Mouse (Mus musculus): ENCODE measurements around the gene Wdr95.
"Not testable (repeated sequence)": the region's sequence is repeated elsewhere in the genome, so short reads cannot be mapped to it uniquely, and the experiment has no call there.

Wdr95 gene

GRCm38 (mm10) chr5:149517116-149517515 lies 11.4 kb upstream of the Wdr95 start:
- no peak for DNase-seq

GRCm38 (mm10) chr5:149520806-149521205 lies 7.7 kb upstream of the Wdr95 start:
- no peak for DNase-seq

GRCm38 (mm10) chr5:149523856-149524241 lies 4.6 kb upstream of the Wdr95 start:
- DNase-seq, result no peak

- DNase-seq, result peak; percentile 92
These were observed 4.1 kb upstream of the Wdr95 start for GRCm38 (mm10) chr5:149524242-149524858.

- DNase-seq, result no peak
These were observed 3.3 kb upstream of the Wdr95 start for GRCm38 (mm10) chr5:149525055-149525785.

- DNase-seq, result peak; percentile 46
These were observed 2.0 kb upstream of the Wdr95 start for GRCm38 (mm10) chr5:149526467-149526951.

- DNase-seq, result not testable (repeated sequence)
These were observed 1.2 kb upstream of the Wdr95 start for GRCm38 (mm10) chr5:149527292-149527691.

- no peak for DNase-seq
These were observed 5.4 kb downstream of the Wdr95 start for GRCm38 (mm10) chr5:149533847-149534246.

- DNase-seq, result no peak
These were observed 7.5 kb downstream of the Wdr95 start for GRCm38 (mm10) chr5:149536005-149536404.

- peak; percentile 68 for DNase-seq
These were observed 9.5 kb downstream of the Wdr95 start for GRCm38 (mm10) chr5:149537796-149538511.

GRCm38 (mm10) chr5:149538531-149538930 lies 10.1 kb downstream of the Wdr95 start:
- DNase-seq, result no peak

- no peak for DNase-seq
These were observed 10.6 kb downstream of the Wdr95 start for GRCm38 (mm10) chr5:149539051-149539450.

- DNase-seq, result no peak
These were observed 22.7 kb downstream of the Wdr95 start for GRCm38 (mm10) chr5:149551179-149551578.

- DNase-seq, result no peak
These were observed 24.3 kb downstream of the Wdr95 start for GRCm38 (mm10) chr5:149552742-149553141.

- DNase-seq, result peak; percentile 20
These were observed 24.9 kb downstream of the Wdr95 start for GRCm38 (mm10) chr5:149553373-149553772.

GRCm38 (mm10) chr5:149554397-149554796 lies 25.9 kb downstream of the Wdr95 start:
- no peak for DNase-seq

GRCm38 (mm10) chr5:149560903-149561588 lies 32.6 kb downstream of the Wdr95 start:
- DNase-seq, result peak; percentile 64

GRCm38 (mm10) chr5:149566026-149566425 lies 37.5 kb downstream of the Wdr95 start:
- no peak for DNase-seq

GRCm38 (mm10) chr5:149566957-149567356 lies 38.5 kb downstream of the Wdr95 start:
- DNase-seq, result peak; percentile 49

- DNase-seq, result no peak
These were observed 40.5 kb downstream of the Wdr95 start for GRCm38 (mm10) chr5:149568993-149569392.

- DNase-seq, result no peak
These were observed 48.5 kb downstream of the Wdr95 start for GRCm38 (mm10) chr5:149576977-149577376.

- no peak for DNase-seq
These were observed 49.0 kb downstream of the Wdr95 start for GRCm38 (mm10) chr5:149577449-149577848.

GRCm38 (mm10) chr5:149582642-149583262 lies 54.3 kb downstream of the Wdr95 start:
- no peak for DNase-seq

Data from right cerebral cortex, adult 18-20 months (tissue).